Mouse (Mus musculus) CH12.LX (cell line): Measurements from ENCODE around the gene Amn.

ENCODE experiments used
- CHD2 ChIP-seq: IDR thresholded peaks from 2 replicates; pipeline ENCODE4 v1.6.1; 2011; ENCODE audit warnings: low read length, improper control_type of control experiment
- CTCF ChIP-seq, 2 experiments: IDR thresholded peaks in 1 of 2; conservative IDR thresholded peaks in 1 of 2; 2 replicates each; pipeline ENCODE4 v1.5.1; 2011 to 2012; ENCODE audit warnings: low read depth in 2 of 2, low read length in 2 of 2, improper control_type of control experiment in 1 of 2, inconsistent platforms in 1 of 2, mild to moderate bottlenecking in 1 of 2, moderate library complexity in 1 of 2
- E2F4 ChIP-seq: IDR thresholded peaks from 2 replicates; pipeline ENCODE4 v1.6.1; 2011; ENCODE audit warnings: low read depth, low read length, improper control_type of control experiment; ENCODE audit not compliant: insufficient replicate concordance
- ELF1 ChIP-seq: IDR thresholded peaks from 2 replicates; pipeline ENCODE4 v1.6.1; 2014; ENCODE audit warnings: low read depth, mild to moderate bottlenecking, inconsistent platforms, low read length, improper control_type of control experiment
- EP300 ChIP-seq: IDR thresholded peaks from 2 replicates; pipeline ENCODE4 v1.6.1; 2011; ENCODE audit warnings: low read length, improper control_type of control experiment
- NELFE ChIP-seq: IDR thresholded peaks from 2 replicates; pipeline ENCODE4 v1.6.1; 2011; ENCODE audit warnings: low read depth, low read length, improper control_type of control experiment
- POLR2AphosphoS2 ChIP-seq: IDR thresholded peaks from 2 replicates; pipeline ENCODE4 v1.6.1; 2011; ENCODE audit warnings: low read depth, low read length, improper control_type of control experiment
- SIN3A ChIP-seq: IDR thresholded peaks from 2 replicates; pipeline ENCODE4 v1.6.1; 2012; ENCODE audit warnings: low read length, improper control_type of control experiment, inconsistent platforms
- TCF12 ChIP-seq: IDR thresholded peaks from 2 replicates; pipeline ENCODE4 v1.6.1; 2014; ENCODE audit warnings: low read depth, mild to moderate bottlenecking, inconsistent platforms, low read length, improper control_type of control experiment
- ZC3H11A ChIP-seq: IDR thresholded peaks from 2 replicates; pipeline ENCODE4 v1.6.1; 2012; ENCODE audit warnings: low read depth, mild to moderate bottlenecking, inconsistent platforms, low read length, improper control_type of control experiment

DNA sequence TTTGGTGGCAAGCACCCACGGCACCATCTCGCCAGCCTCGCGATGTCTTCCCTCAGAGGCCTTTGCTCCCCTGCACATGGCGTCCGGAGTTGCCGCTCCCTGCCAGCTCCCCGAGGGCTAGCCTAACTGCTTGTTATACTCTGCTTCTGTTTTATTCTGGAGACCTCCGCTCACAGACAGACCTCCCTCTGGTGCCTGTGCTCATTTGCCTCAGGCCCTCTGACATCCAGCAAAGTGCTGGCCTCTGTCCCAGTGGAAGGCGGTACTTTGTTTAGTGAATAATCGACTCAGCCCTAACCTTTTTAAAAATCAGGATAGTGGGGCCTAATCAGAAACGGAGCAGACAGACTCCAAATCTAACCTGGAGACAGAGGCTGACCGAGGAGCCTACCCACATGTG is 50.9 kb downstream of the Amn start:
- TF ChIP-seq ELF1: no peak
- no peak for TF ChIP-seq EP300
- TF ChIP-seq CHD2: no peak
- no peak for TF ChIP-seq E2F4
- no peak for TF ChIP-seq ZC3H11A
- TF ChIP-seq CTCF (conservative IDR thresholded peaks at IDR 0.05 in 1 of 2, IDR thresholded peaks at IDR 0.05 in 1 of 2; ENCODE audit: low read depth in 2 of 2, low read length in 2 of 2): no peak
- no peak for TF ChIP-seq TCF12
- TF ChIP-seq NELFE: no peak
- TF ChIP-seq SIN3A: no peak
- no peak for TF ChIP-seq POLR2AphosphoS2
